Mouse (Mus musculus) c-Kit-positive CD71-positive TER-119-positive erythroid progenitor cells, embryonic 14.5 days (primary cell): ENCODE measurements around the gene Gm16867.
"Not testable (repeated sequence)": the region's sequence is repeated elsewhere in the genome, so short reads cannot be mapped to it uniquely, and the experiment has no call there.

Experiments
- DNase-seq: peaks from one replicate; pipeline ENCODE4 v3.0.0-alpha.2; 2013; ENCODE audit warnings: low spot score

The Gm16867 gene

GRCm38 (mm10) chr14:69464465-69464864, 38.7 kb downstream of the Gm16867 start:
- DNase-seq: not testable (repeated sequence)

GRCm38 (mm10) chr14:69457691-69458090, 45.5 kb downstream of the Gm16867 start:
- not testable (repeated sequence) for DNase-seq

- not testable (repeated sequence) for DNase-seq
Measured at GRCm38 (mm10) chr14:69454640-69455039, 48.5 kb downstream of the Gm16867 start.

- not testable (repeated sequence) for DNase-seq
Measured at GRCm38 (mm10) chr14:69448845-69449244, 54.3 kb downstream of the Gm16867 start.

- not testable (repeated sequence) for DNase-seq
Measured at GRCm38 (mm10) chr14:69447006-69447405, 56.2 kb downstream of the Gm16867 start.

- not testable (repeated sequence) for DNase-seq
Measured at GRCm38 (mm10) chr14:69443092-69443692, 60.0 kb downstream of the Gm16867 start.

- not testable (repeated sequence) for DNase-seq
Measured at GRCm38 (mm10) chr14:69440955-69441354, 62.2 kb downstream of the Gm16867 start.

GRCm38 (mm10) chr14:69438678-69439214, 64.4 kb downstream of the Gm16867 start:
- DNase-seq: not testable (repeated sequence)

GRCm38 (mm10) chr14:69421003-69421402, 82.2 kb downstream of the Gm16867 start:
- not testable (repeated sequence) for DNase-seq

GRCm38 (mm10) chr14:69417545-69417944, 85.6 kb downstream of the Gm16867 start:
- not testable (repeated sequence) for DNase-seq
